Mouse (Mus musculus): Measurements from ENCODE around the gene Gm28308. TPM values are rescaled to one million over a fixed set of nuclear protein-coding genes. Genes with fewer than 3 reads are reported as not detected.

The Gm28308 gene
- polyA plus RNA-seq, 1 experiment from 2014 or later: not detected

GRCm38 (mm10) chr6:52251177-52251879 lies 38.2 kb upstream of the Gm28308 start:
- peaks cover 98% of the 10 kb centered on the region for H3K27me3 ChIP-seq (ENCODE audit: insufficient read depth, low read length)
- H3K9me3 ChIP-seq (ENCODE audit: low read length): no peaks in the 10 kb centered on the region
- TF ChIP-seq CTCF (IDR thresholded peaks at IDR 0.05; ENCODE audit: low read depth) (no peak), EP300 (IDR thresholded peaks at IDR 0.05; ENCODE audit: low read depth) (no peak)
- no peak overlapping the region for H3K9ac ChIP-seq (replicated peaks)
- ATAC-seq (no peak), DNase-seq (no peak)
- 10% methylated on average over 7 of the region's 7 CpGs for WGBS (ENCODE audit: insufficient replicate concordance)
- H3K27ac ChIP-seq (ENCODE audit: low read depth): no peak overlapping the region
- H3K4me2 ChIP-seq (ENCODE audit: low read depth, low read length): no peak overlapping the region
- no peak overlapping the region for H3K4me3 ChIP-seq (ENCODE audit: low read depth, low read length)
- no peaks in the 10 kb centered on the region for H3K36me3 ChIP-seq (replicated peaks; ENCODE audit: insufficient read depth, low read length)
- H3K4me1 ChIP-seq (ENCODE audit: insufficient read depth): no peaks in the 10 kb centered on the region

GRCm38 (mm10) chr6:52249826-52250225 lies 36.7 kb upstream of the Gm28308 start:
- TF ChIP-seq EP300 (IDR thresholded peaks at IDR 0.05; ENCODE audit: low read depth): no peak
- no peak for TF ChIP-seq CTCF (IDR thresholded peaks at IDR 0.05; ENCODE audit: low read depth)
- no peak overlapping the region for H3K4me2 ChIP-seq (ENCODE audit: low read depth, low read length)
- H3K27me3 ChIP-seq (ENCODE audit: insufficient read depth, low read length): peaks cover 99% of the 10 kb centered on the region
- 2% methylated on average over 4 of the region's 4 CpGs for WGBS (ENCODE audit: insufficient replicate concordance)
- no peaks in the 10 kb centered on the region for H3K9me3 ChIP-seq (ENCODE audit: low read length)
- DNase-seq: no peak
- no peak overlapping the region for H3K9ac ChIP-seq (replicated peaks)
- H3K4me3 ChIP-seq (ENCODE audit: low read depth, low read length): no peak overlapping the region
- H3K36me3 ChIP-seq (replicated peaks; ENCODE audit: insufficient read depth, low read length): no peaks in the 10 kb centered on the region
- no peak for ATAC-seq
- no peak overlapping the region for H3K27ac ChIP-seq (ENCODE audit: low read depth)
- peaks cover 6% of the 10 kb centered on the region; the same call in 1 of the 2 replicates for H3K4me1 ChIP-seq (ENCODE audit: insufficient read depth)

- 1% methylated on average over 16 of the region's 16 CpGs for WGBS (ENCODE audit: insufficient replicate concordance)
- no peak overlapping the region for H3K4me3 ChIP-seq (ENCODE audit: low read depth, low read length)
- no peak overlapping the region for H3K9ac ChIP-seq (replicated peaks)
- ATAC-seq (no peak), DNase-seq (no peak)
- H3K27ac ChIP-seq (ENCODE audit: low read depth): no peak overlapping the region
- no peak overlapping the region for H3K4me2 ChIP-seq (ENCODE audit: low read depth, low read length)
- H3K9me3 ChIP-seq (ENCODE audit: low read length): no peaks in the 10 kb centered on the region
- H3K27me3 ChIP-seq (ENCODE audit: insufficient read depth, low read length): peaks cover 99% of the 10 kb centered on the region
- TF ChIP-seq CTCF (IDR thresholded peaks at IDR 0.05; ENCODE audit: low read depth): no peak
- no peak for TF ChIP-seq EP300 (IDR thresholded peaks at IDR 0.05; ENCODE audit: low read depth)
- H3K36me3 ChIP-seq (replicated peaks; ENCODE audit: insufficient read depth, low read length): no peaks in the 10 kb centered on the region
- peaks cover 8% of the 10 kb centered on the region; the same call in 1 of the 2 replicates for H3K4me1 ChIP-seq (ENCODE audit: insufficient read depth)
Observed at GRCm38 (mm10) chr6:52249415-52249738, 36.2 kb upstream of the Gm28308 start.

GRCm38 (mm10) chr6:52248638-52249414 lies 35.7 kb upstream of the Gm28308 start:
- Histone ChIP-seq H3K4me2 (ENCODE audit: low read depth, low read length) (no peak overlapping the region), H3K9ac (replicated peaks) (no peak overlapping the region), H3K4me1 (ENCODE audit: insufficient read depth) (peaks cover 8% of the 10 kb centered on the region; the same call in 1 of the 2 replicates), H3K4me3 (ENCODE audit: low read depth, low read length) (no peak overlapping the region), H3K27me3 (ENCODE audit: insufficient read depth, low read length) (peaks cover 99% of the 10 kb centered on the region), H3K27ac (ENCODE audit: low read depth) (no peak overlapping the region), H3K9me3 (ENCODE audit: low read length) (no peaks in the 10 kb centered on the region), H3K36me3 (replicated peaks; ENCODE audit: insufficient read depth, low read length) (no peaks in the 10 kb centered on the region)
- TF ChIP-seq CTCF (IDR thresholded peaks at IDR 0.05; ENCODE audit: low read depth) (no peak), EP300 (IDR thresholded peaks at IDR 0.05; ENCODE audit: low read depth) (no peak)
- WGBS (ENCODE audit: insufficient replicate concordance): 3% methylated on average over 26 of the region's 27 CpGs
- no peak for ATAC-seq
- no peak for DNase-seq

GRCm38 (mm10) chr6:52247766-52248637 lies 34.9 kb upstream of the Gm28308 start:
- Histone ChIP-seq H3K36me3 (replicated peaks; ENCODE audit: insufficient read depth, low read length) (no peaks in the 10 kb centered on the region), H3K27me3 (ENCODE audit: insufficient read depth, low read length) (peaks cover 99% of the 10 kb centered on the region), H3K9ac (replicated peaks) (no peak overlapping the region), H3K9me3 (ENCODE audit: low read length) (no peaks in the 10 kb centered on the region), H3K4me2 (ENCODE audit: low read depth, low read length) (no peak overlapping the region), H3K4me3 (ENCODE audit: low read depth, low read length) (no peak overlapping the region), H3K27ac (ENCODE audit: low read depth) (no peak overlapping the region), H3K4me1 (ENCODE audit: insufficient read depth) (peaks cover 8% of the 10 kb centered on the region; the same call in 1 of the 2 replicates)
- 2% methylated on average over 23 of the region's 23 CpGs for WGBS (ENCODE audit: insufficient replicate concordance)
- TF ChIP-seq EP300 (IDR thresholded peaks at IDR 0.05; ENCODE audit: low read depth): no peak
- DNase-seq (no peak), ATAC-seq (no peak)

GRCm38 (mm10) chr6:52246916-52247315 lies 33.8 kb upstream of the Gm28308 start:
- H3K4me1 ChIP-seq (ENCODE audit: insufficient read depth): peaks cover 8% of the 10 kb centered on the region; the same call in 1 of the 2 replicates
- no peak overlapping the region for H3K27ac ChIP-seq (ENCODE audit: low read depth)
- ATAC-seq: no peak
- no peak overlapping the region for H3K4me3 ChIP-seq (ENCODE audit: low read depth, low read length)
- no peak for TF ChIP-seq CTCF (IDR thresholded peaks at IDR 0.05; ENCODE audit: low read depth)
- no peak for TF ChIP-seq EP300 (IDR thresholded peaks at IDR 0.05; ENCODE audit: low read depth)
- H3K9ac ChIP-seq (replicated peaks): no peak overlapping the region
- no peaks in the 10 kb centered on the region for H3K9me3 ChIP-seq (ENCODE audit: low read length)
- DNase-seq: no peak
- no peak overlapping the region for H3K4me2 ChIP-seq (ENCODE audit: low read depth, low read length)
- peaks cover 99% of the 10 kb centered on the region for H3K27me3 ChIP-seq (ENCODE audit: insufficient read depth, low read length)
- no peaks in the 10 kb centered on the region for H3K36me3 ChIP-seq (replicated peaks; ENCODE audit: insufficient read depth, low read length)
- WGBS (ENCODE audit: insufficient replicate concordance): 3% methylated on average over 3 of the region's 3 CpGs
